Mouse (Mus musculus): ENCODE data around the gene Gm4553.
"Not testable (repeated sequence)": the region's sequence is repeated elsewhere in the genome, so short reads cannot be mapped to it uniquely, and the experiment has no call there.

Gm4553 gene

GRCm38 (mm10) chr7:142165639-142166038, at the start of gene Gm4553:
Gm4553 (minus strand) TSS chr7:142165739.
- not testable (repeated sequence) for DNase-seq (ENCODE audit: low spot score)

DNA sequence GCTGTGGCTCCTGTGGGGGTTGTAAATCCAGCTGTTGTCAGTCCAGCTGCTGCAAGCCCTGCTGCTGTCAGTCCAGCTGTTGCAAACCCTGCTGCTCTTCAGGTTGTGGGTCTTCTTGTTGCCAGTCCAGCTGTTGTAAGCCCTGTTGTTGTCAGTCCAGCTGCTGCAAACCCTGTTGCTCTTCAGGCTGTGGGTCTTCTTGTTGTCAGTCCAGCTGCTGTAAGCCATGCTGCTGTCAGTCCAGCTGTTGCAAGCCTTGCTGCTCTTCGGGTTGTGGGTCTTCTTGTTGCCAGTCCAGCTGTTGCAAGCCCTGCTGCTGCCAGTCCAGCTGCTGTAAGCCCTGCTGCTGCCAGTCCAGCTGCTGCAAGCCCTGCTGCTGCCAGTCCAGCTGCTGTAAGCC, 46.6 kb upstream of the Gm4553 start:
- DNase-seq (ENCODE audit: low spot score) = not testable (repeated sequence)

GRCm38 (mm10) chr7:142211559-142211958, 46.0 kb upstream of the Gm4553 start, which contains the start of gene Gm7579:
Gm7579 (plus strand) TSS chr7:142211859.
- no peak for DNase-seq (ENCODE audit: low spot score)

DNA sequence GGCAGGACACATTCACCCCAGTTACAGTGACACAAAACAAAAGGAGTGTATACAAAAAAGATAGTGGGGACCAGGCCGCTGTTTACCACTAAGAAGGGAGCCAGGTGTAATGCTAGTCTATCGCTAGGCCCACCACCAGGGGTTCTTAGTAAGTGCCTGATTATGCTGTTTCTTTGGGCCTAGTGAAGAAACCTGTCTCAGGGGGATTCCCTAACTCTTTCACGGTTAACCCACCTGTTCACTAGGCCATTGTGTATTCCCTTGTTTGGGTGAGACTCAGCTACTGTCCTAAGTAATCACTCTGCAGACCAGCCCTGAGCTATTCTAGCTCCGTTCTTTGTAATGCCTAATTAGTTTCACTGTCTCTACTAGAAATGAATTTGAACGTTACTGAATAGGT, 41.4 kb upstream of the Gm4553 start:
- not testable (repeated sequence) for DNase-seq (ENCODE audit: low spot score)

GRCm38 (mm10) chr7:142205488-142205887, 39.9 kb upstream of the Gm4553 start:
- no peak for DNase-seq (ENCODE audit: low spot score)

- no peak for DNase-seq (ENCODE audit: low spot score)
Observed at GRCm38 (mm10) chr7:142201064-142201463, 35.5 kb upstream of the Gm4553 start, which contains the start of gene Krtap5-3. Krtap5-3 (plus strand) TSS chr7:142201364.

- no peak for DNase-seq (ENCODE audit: low spot score)
Observed at GRCm38 (mm10) chr7:142198748-142199147, 33.2 kb upstream of the Gm4553 start.

GRCm38 (mm10) chr7:142190289-142190688, 24.8 kb upstream of the Gm4553 start, which contains the start of gene Gm10153:
Gm10153 (minus strand) TSS chr7:142190389.
- no peak for DNase-seq (ENCODE audit: low spot score)

- DNase-seq (ENCODE audit: low spot score) = no peak
Observed at GRCm38 (mm10) chr7:142188156-142188555, 22.6 kb upstream of the Gm4553 start.

GRCm38 (mm10) chr7:142181021-142181420, 15.5 kb upstream of the Gm4553 start:
- DNase-seq (ENCODE audit: low spot score) = no peak

DNA sequence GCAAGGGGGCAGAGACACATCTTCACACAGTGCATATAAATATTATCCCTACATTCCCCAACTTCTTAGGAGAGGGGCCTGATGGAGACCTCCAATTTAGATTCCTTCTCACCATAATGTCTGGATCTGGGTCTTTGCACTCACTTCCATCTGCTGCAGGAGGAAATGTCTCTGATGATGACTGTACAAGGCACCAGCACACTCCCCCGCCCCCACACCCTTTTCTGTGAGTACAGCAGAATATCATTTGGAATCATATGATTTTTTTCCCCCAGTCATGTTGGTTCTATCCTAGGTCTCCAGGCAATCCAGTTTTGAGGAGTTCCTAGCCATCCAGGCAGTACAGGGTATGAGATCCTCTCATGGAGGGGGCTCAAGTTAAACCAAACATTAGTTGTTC, 13.1 kb upstream of the Gm4553 start:
- DNase-seq (ENCODE audit: low spot score) = no peak

DNA sequence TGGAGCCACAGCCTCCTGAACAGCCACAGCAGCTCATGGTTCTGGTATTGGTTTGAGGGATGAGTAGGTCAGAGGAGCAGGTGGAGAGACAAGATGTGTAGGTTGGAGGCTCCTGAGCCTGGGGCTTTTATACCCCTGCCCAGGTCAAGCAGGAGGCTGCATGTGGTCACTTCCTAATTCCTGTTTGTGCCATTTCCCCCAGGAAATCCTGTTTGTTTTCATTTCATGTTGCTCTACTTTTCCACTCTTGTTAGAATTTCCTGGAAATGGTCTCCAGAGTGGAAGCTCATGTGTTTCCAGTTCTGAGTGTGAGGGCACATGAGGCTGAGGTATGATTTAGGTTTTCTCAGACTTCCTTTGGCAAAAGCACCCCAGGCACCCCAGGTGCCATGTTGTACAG, 10.4 kb upstream of the Gm4553 start, which contains the start of gene Krtap5-2:
TSS of gene Krtap5-2 (minus strand) at position 101 of the 400 bp plus-strand sequence.
- not testable (repeated sequence) for DNase-seq (ENCODE audit: low spot score)

DNA sequence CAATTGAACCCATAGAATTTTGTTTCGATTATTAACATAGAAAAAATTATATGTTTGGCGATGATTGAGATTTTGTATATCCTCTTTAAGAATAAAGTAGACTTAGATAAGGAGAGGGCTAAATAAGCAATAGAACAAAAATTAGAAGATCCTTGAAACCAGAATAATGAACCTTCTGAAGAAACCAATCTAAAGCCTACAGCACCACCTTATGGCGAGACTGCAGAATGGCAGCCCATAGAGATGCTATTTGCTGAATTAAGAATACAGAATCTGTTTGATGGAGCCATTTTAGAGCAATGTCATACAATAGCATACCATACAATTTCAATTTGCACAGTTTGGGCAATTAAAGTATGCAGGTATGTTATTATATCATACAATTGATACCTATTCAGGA, 4.3 kb upstream of the Gm4553 start:
- no peak for DNase-seq (ENCODE audit: low spot score)

- no peak for DNase-seq (ENCODE audit: low spot score)
Observed at GRCm38 (mm10) chr7:142159366-142159765, 6.2 kb downstream of the Gm4553 start.

- DNase-seq (ENCODE audit: low spot score) = not testable (repeated sequence)
Observed at GRCm38 (mm10) chr7:142157013-142157412, 8.5 kb downstream of the Gm4553 start, which contains the start of gene Gm29735. Gm29735 (minus strand) TSS chr7:142157113.

- no peak for DNase-seq (ENCODE audit: low spot score)
Observed at GRCm38 (mm10) chr7:142155308-142155707, 10.2 kb downstream of the Gm4553 start.

- no peak for DNase-seq (ENCODE audit: low spot score)
Observed at GRCm38 (mm10) chr7:142152191-142152590, 13.3 kb downstream of the Gm4553 start.

DNA sequence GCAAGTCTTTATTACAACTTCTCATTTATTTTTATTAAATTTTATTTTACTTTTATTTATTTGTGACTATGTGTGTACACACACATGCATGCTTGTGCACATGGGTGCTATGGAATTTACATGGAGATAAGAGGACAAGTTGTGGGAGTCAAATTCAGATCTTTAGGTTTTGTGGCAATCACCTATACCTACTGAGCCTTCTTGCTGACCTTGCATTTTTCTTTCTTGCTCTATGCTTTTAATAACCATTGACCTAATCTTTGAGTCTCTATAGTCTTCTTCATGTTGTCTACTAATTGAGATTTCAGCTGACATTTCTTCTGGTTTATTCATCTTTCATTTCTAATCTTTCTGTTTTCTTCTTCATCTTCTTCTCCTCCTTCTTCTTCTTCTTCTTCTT, 16.9 kb downstream of the Gm4553 start:
- DNase-seq (ENCODE audit: low spot score) = no peak

DNA sequence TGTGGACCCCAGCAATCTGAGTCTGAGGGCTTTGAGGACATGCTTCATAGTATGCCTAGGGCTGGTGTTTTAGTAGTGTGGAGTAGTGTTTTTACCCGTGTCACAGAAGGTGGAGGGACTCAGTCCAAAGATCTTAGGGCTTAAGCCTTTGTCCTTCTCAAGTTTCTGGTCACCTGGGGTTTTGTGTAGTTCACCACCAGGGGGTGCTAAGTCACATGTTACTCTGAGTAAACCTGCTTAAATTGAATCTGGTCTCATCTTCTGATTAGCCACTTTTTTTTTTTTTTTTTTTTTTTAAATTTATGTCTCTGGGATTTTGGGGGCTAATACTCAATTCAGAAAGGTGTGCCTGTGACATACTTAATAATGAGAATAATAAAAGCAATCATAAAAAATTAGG, 19.5 kb downstream of the Gm4553 start:
- DNase-seq (ENCODE audit: low spot score) = no peak

DNA sequence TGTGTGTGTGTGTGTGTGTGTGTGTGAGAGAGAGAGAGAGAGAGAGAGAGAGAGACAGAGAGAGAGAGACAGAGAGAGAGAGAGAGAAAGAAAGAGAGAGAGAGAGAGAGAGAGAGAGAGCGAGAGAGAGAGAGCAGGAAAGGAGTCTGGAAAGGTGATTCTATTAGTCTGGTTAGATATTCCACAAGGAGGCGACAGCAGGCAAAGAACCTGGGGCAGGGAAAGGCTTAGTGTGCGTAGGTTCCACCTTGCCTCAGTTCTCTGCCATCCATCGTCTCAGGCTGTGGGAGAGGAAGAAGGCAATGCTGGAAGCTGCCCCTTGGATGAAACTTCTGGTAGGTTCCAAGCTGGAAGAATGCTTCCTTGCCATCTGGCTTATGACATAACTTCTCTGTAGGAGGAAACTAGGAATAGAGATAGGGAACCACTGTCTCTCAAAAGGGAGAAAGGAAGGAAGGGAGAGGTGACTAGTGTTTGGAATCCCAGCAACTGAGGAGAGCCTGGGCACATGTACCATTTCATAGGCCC, 20.1 kb downstream of the Gm4553 start:
- DNase-seq (ENCODE audit: low spot score) = no peak

- DNase-seq (ENCODE audit: low spot score) = no peak
Observed at GRCm38 (mm10) chr7:142144507-142144906, 21.0 kb downstream of the Gm4553 start, which contains the start of gene Gm45337. Gm45337 (minus strand) TSS chr7:142144607.

GRCm38 (mm10) chr7:142143506-142144010, 22.0 kb downstream of the Gm4553 start:
- DNase-seq (ENCODE audit: low spot score) = not testable (repeated sequence)

- no peak for DNase-seq (ENCODE audit: low spot score)
Observed at GRCm38 (mm10) chr7:142140696-142141095, 24.8 kb downstream of the Gm4553 start.

DNA sequence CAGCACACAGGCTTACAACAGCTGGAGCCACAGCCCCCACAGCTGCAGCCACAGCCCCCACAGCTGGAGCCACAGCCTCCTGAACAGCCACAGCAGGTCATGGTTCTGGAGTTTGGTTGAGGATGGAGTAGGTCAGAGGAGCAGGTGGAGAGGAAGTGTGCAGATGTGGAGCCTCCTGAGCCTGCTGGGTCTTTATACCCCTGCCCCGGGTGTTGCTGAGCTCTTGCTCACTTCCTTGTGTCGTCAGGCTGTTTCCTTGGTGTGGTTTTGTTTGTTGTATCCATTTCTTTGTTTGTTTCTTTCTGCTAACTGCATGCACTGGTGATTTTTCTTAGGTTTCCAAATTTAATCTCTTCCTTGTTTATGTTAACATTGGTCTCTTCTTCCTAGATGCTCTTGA, 29.6 kb downstream of the Gm4553 start, which contains the start of gene Gm39115:
TSS of gene Gm39115 (minus strand) at position 101 of the 400 bp plus-strand sequence.
- not testable (repeated sequence) for DNase-seq (ENCODE audit: low spot score)

Data from ovary, postnatal 10 days (tissue).